Mouse (Mus musculus): ENCODE measurements around the gene Cnpy2. TPM values are rescaled to one million over a fixed set of nuclear protein-coding genes. Genes with fewer than 3 reads are reported as not detected.
A peak's percentile ranks its signal among the peaks of the same experiment; 100 is the strongest.

The Cnpy2 gene
- total and polyA plus RNA-seq, 2 experiments, result 72.0 to 107 TPM

DNA sequence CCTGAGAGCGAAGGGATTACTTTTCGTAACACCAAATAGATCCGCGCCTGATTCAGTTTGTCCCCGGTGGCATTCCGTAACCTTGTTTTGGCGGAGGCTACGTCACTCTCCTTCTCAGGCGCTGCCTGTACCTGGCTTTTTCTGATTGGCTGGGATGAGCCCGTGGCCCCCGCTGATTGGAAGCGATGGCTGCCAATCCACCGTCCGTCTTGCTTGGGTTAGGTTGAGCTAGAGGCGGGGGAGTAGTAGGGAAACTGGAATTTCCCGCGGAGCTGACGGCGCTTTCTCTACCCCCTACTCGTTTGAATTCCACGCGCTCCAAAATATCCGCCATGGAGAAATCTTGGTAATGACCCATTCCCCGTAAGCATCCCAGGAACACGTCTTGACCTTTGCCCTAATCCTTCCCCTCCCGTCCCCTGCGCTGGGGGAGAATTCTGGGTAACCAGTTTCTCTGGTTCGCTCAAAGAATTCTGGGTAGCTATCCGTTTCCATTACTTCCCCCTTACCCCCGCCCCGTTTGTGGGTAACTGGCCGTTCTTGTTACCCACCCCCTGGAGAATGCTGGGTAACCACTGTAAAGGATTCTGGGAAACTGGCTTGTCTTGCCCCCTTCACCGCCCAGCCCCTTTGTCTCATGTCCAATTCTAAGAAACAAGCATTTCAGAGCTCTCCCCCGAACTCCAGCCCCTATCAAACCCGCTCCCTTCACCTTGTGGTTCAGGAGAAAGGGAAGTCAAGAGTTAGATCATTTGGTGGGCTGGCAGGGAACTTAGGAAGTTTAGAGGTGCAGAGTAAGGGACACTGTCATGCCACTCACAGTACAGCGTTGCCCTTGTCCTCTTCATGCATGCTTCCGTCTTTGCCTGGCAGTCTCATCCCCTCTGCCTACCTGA, 18.9 kb upstream of the Cnpy2 start, which contains the start of gene Pan2:
Gene Pan2 (plus strand): TSS at position 210 of the 896 bp plus-strand sequence.
- peak; percentile 96 for DNase-seq (ENCODE audit: extremely low read depth, low read depth, low spot score)
- peaks cover 3% of the 10 kb centered on the region; the same call in 1 of the 2 replicates for H3K36me3 ChIP-seq (ENCODE audit: control insufficient read depth, insufficient read depth, low read length)
- H3K79me2 ChIP-seq (ENCODE audit: control insufficient read depth, insufficient read depth, low read length), result peaks cover 3% of the 10 kb centered on the region; the same call in 1 of the 2 replicates
- H3K9ac ChIP-seq (ENCODE audit: low read depth, low read length), result peak within 1 kb of the TSS; percentile 80
- H3K27me3 ChIP-seq (ENCODE audit: control insufficient read depth, insufficient read depth, low read length), result no peaks in the 10 kb centered on the region
- under 1% methylated on average over 37 of the region's 37 CpGs for WGBS
- peak within 1 kb of the TSS; percentile 97 for H3K27ac ChIP-seq (replicated peaks; ENCODE audit: insufficient read depth, low read depth, low read length)
- H3K4me3 ChIP-seq (ENCODE audit: insufficient read depth, low read depth, low read length), result peak within 1 kb of the TSS; percentile 63
- H3K4me1 ChIP-seq (ENCODE audit: control insufficient read depth, insufficient read depth, low read length), result peaks cover 5% of the 10 kb centered on the region; the same call in 1 of the 2 replicates
- TF ChIP-seq POLR2A (IDR thresholded peaks at IDR 0.05; ENCODE audit: extremely low read depth, insufficient read depth, low read length) (0 out of 2 replicates have a peak, but pooled peaks have one; percentile 10), CTCF (IDR thresholded peaks at IDR 0.05; ENCODE audit: low read depth, low read length) (no peak)

DNA sequence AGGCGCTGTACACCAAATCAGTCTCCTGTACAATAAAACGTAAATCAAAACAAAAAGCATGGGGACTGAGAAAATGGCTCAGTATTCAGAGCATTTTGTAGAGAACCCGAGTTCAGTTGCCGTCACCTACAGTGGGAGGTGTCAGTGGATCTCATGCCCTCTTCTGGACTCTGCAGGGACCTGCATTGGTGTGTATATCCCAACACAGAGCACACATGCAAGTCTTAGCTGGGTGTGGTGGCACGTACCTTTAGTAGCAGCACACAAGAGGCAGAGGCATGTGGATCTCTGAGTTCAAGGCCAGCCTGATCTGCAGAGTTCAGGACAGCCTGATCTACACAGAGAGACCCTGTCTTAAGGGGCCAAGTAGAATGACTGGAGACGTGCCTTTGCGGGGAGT, 12.6 kb upstream of the Cnpy2 start:
- peaks cover 29% of the 10 kb centered on the region for H3K36me3 ChIP-seq (ENCODE audit: control insufficient read depth, insufficient read depth, low read length)

DNA sequence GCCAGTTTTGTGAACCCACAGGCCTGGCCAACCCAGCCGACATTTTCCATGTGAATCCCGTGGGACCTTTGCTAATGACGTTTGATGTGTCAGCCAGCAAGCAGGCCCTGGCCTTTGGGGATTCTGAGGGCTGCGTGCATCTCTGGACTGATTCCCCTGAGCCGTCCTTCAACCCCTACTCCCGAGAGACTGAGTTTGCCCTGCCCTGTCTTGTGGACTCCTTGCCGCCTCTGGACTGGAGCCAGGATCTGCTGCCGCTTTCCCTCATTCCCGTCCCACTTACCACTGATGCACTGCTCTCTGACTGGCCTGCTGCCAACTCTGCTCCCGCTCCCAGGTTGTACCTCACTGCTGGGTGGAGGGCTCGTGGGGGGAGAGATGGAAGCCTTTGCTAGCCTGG, 12.1 kb upstream of the Cnpy2 start:
- H3K36me3 ChIP-seq (ENCODE audit: control insufficient read depth, insufficient read depth, low read length), result peaks cover 34% of the 10 kb centered on the region
- H3K4me3 ChIP-seq (ENCODE audit: insufficient read depth, low read depth, low read length), result no peak overlapping the region
- TF ChIP-seq POLR2A (IDR thresholded peaks at IDR 0.05; ENCODE audit: extremely low read depth, insufficient read depth, low read length) (no peak), CTCF (IDR thresholded peaks at IDR 0.05; ENCODE audit: low read depth, low read length) (no peak)
- H3K4me1 ChIP-seq (ENCODE audit: control insufficient read depth, insufficient read depth, low read length), result no peaks in the 10 kb centered on the region
- H3K9ac ChIP-seq (ENCODE audit: low read depth, low read length), result no peak overlapping the region
- no peak for DNase-seq (ENCODE audit: extremely low read depth, low read depth, low spot score)
- H3K27me3 ChIP-seq (ENCODE audit: control insufficient read depth, insufficient read depth, low read length), result no peaks in the 10 kb centered on the region
- peaks cover 3% of the 10 kb centered on the region; the same call in 1 of the 2 replicates for H3K79me2 ChIP-seq (ENCODE audit: control insufficient read depth, insufficient read depth, low read length)
- H3K27ac ChIP-seq (replicated peaks; ENCODE audit: insufficient read depth, low read depth, low read length), result no peak overlapping the region
- 88% methylated on average over 11 of the region's 11 CpGs for WGBS

More for the DNA sequence above, 12.6 kb upstream of the Cnpy2 start:
- WGBS, result 95% methylated on average over 7 of the region's 7 CpGs
- H3K27ac ChIP-seq (replicated peaks; ENCODE audit: insufficient read depth, low read depth, low read length), result no peak overlapping the region
- peaks cover 3% of the 10 kb centered on the region; the same call in 1 of the 2 replicates for H3K79me2 ChIP-seq (ENCODE audit: control insufficient read depth, insufficient read depth, low read length)
- no peak for DNase-seq (ENCODE audit: extremely low read depth, low read depth, low spot score)
- TF ChIP-seq CTCF (IDR thresholded peaks at IDR 0.05; ENCODE audit: low read depth, low read length), result no peak
- TF ChIP-seq POLR2A (IDR thresholded peaks at IDR 0.05; ENCODE audit: extremely low read depth, insufficient read depth, low read length), result no peak
- H3K27me3 ChIP-seq (ENCODE audit: control insufficient read depth, insufficient read depth, low read length), result no peaks in the 10 kb centered on the region
- H3K4me3 ChIP-seq (ENCODE audit: insufficient read depth, low read depth, low read length), result no peak overlapping the region
- H3K9ac ChIP-seq (ENCODE audit: low read depth, low read length), result no peak overlapping the region
- no peaks in the 10 kb centered on the region for H3K4me1 ChIP-seq (ENCODE audit: control insufficient read depth, insufficient read depth, low read length)

DNA sequence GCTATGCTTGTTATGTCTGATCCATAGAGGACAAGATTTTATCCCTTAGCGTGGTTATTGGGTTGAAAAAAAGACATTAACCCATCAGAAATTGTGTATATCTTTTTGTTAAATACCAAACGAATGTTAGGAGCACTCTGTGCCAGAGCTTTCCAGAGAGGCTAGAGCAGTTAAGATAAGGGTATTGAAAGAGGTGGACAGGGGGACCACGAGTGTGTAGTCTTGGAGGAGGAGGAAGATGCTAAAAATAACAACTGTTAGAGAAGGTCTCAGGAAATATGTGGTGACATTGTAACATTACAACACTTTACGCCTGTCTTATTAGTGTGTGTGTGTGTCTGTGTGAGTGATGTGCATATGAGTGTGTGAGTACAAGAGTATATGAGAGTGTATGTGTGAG, 11.4 kb upstream of the Cnpy2 start:
- Histone ChIP-seq H3K27ac (replicated peaks; ENCODE audit: insufficient read depth, low read depth, low read length) (no peak overlapping the region), H3K79me2 (ENCODE audit: control insufficient read depth, insufficient read depth, low read length) (no peaks in the 10 kb centered on the region), H3K4me3 (ENCODE audit: insufficient read depth, low read depth, low read length) (no peak overlapping the region), H3K9ac (ENCODE audit: low read depth, low read length) (no peak overlapping the region), H3K4me1 (ENCODE audit: control insufficient read depth, insufficient read depth, low read length) (no peaks in the 10 kb centered on the region), H3K36me3 (ENCODE audit: control insufficient read depth, insufficient read depth, low read length) (peaks cover 40% of the 10 kb centered on the region), H3K27me3 (ENCODE audit: control insufficient read depth, insufficient read depth, low read length) (no peaks in the 10 kb centered on the region)
- TF ChIP-seq POLR2A (IDR thresholded peaks at IDR 0.05; ENCODE audit: extremely low read depth, insufficient read depth, low read length) (no peak), CTCF (IDR thresholded peaks at IDR 0.05; ENCODE audit: low read depth, low read length) (no peak)
- no peak for DNase-seq (ENCODE audit: extremely low read depth, low read depth, low spot score)
- WGBS, result 80% methylated on average over 4 of the region's 4 CpGs

DNA sequence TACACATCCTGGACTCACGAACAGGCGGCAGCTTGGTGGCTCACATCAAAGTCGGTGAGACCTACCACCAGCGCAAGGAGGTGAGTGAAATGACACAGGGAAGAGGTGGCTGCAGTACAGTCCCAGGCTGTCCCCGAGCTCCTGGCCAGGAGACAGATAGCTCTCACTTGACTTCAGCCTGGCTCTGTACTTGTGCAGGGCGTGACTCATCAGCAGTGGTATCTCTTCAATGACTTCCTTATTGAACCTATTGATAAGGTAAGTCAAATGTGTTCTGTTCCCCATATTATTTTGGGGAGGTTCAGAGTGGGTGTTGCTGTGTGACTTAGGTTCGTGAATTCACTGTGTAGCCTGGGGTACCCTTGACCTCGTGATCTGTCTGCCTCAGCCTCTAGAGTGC, 6.7 kb upstream of the Cnpy2 start:
- Histone ChIP-seq H3K4me3 (ENCODE audit: insufficient read depth, low read depth, low read length) (no peak overlapping the region), H3K79me2 (ENCODE audit: control insufficient read depth, insufficient read depth, low read length) (no peaks in the 10 kb centered on the region), H3K27ac (replicated peaks; ENCODE audit: insufficient read depth, low read depth, low read length) (no peak overlapping the region), H3K36me3 (ENCODE audit: control insufficient read depth, insufficient read depth, low read length) (peaks cover 53% of the 10 kb centered on the region), H3K9ac (ENCODE audit: low read depth, low read length) (no peak overlapping the region), H3K27me3 (ENCODE audit: control insufficient read depth, insufficient read depth, low read length) (no peaks in the 10 kb centered on the region), H3K4me1 (ENCODE audit: control insufficient read depth, insufficient read depth, low read length) (no peaks in the 10 kb centered on the region)
- DNase-seq (ENCODE audit: extremely low read depth, low read depth, low spot score), result no peak
- WGBS, result 93% methylated on average over 8 of the region's 8 CpGs
- no peak for TF ChIP-seq POLR2A (IDR thresholded peaks at IDR 0.05; ENCODE audit: extremely low read depth, insufficient read depth, low read length)
- no peak for TF ChIP-seq CTCF (IDR thresholded peaks at IDR 0.05; ENCODE audit: low read depth, low read length)
